Mouse (Mus musculus): ENCODE measurements around the gene Lrrfip1.

DNA sequence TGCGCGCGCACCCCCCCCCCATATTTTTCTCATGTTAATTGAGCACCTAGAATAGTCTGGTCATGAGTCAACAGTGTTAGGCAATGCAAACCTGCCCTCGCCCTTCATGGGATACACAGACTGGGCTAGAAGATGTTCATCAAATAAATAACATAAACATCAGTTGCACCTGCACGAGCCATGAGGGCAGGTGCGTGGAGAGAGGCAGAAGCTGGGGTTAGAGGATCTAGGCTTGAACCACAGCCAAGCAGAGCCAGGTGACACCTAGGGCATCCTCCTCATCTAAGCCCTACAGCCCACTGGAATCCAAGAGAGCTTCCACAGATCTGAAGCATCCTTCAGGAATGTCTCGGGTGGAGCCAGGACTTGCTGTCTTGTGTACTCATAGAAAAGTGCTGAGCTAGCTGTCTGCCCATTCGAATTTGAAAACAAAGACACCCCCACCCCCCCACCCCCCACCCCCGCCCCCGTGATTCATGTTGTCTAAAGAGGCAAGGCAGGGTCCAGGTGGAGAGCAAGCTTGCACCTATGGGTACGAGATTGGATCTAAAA, 98.8 kb downstream of the Lrrfip1 start:
- no peak for TF ChIP-seq POLR2A (IDR thresholded peaks at IDR 0.05; ENCODE audit: borderline replicate concordance, low read depth, low read length)
- no peak for TF ChIP-seq CTCF (IDR thresholded peaks at IDR 0.05; ENCODE audit: low read depth, low read length)

Measured in bone marrow macrophage, adult 2 months (primary cell).